Mouse (Mus musculus) MN1 (cell line): ENCODE results near the gene Gna15.
A peak's percentile ranks its signal among the peaks of the same experiment; 100 is the strongest.

ENCODE experiments used
- DNase-seq: peaks from one replicate; pipeline ENCODE4 v3.0.0-alpha.2; 2016; ENCODE audit warnings: low spot score

Gna15 gene

GRCm38 (mm10) chr10:81495616-81496263 is 28.3 kb downstream of the Gna15 start:
- DNase-seq: no peak

- DNase-seq: no peak
Measured at GRCm38 (mm10) chr10:81495151-81495550, 28.9 kb downstream of the Gna15 start.

- DNase-seq: no peak
Measured at GRCm38 (mm10) chr10:81494260-81495041, 29.6 kb downstream of the Gna15 start.

- peak; percentile 38 for DNase-seq
Measured at GRCm38 (mm10) chr10:81493601-81494220, 30.3 kb downstream of the Gna15 start.

GRCm38 (mm10) chr10:81492606-81493240 is 31.3 kb downstream of the Gna15 start:
- DNase-seq: no peak

GRCm38 (mm10) chr10:81491018-81491417 is 33.0 kb downstream of the Gna15 start:
- no peak for DNase-seq

GRCm38 (mm10) chr10:81489941-81490340 is 34.1 kb downstream of the Gna15 start:
- no peak for DNase-seq

GRCm38 (mm10) chr10:81488081-81488480 is 35.9 kb downstream of the Gna15 start:
- DNase-seq: no peak

GRCm38 (mm10) chr10:81486496-81486895 is 37.5 kb downstream of the Gna15 start:
- no peak for DNase-seq

- no peak for DNase-seq
Measured at GRCm38 (mm10) chr10:81485479-81486018, 38.5 kb downstream of the Gna15 start.

GRCm38 (mm10) chr10:81485060-81485449 is 39.0 kb downstream of the Gna15 start:
- peak; percentile 36 for DNase-seq

- DNase-seq: peak; percentile 37
Measured at GRCm38 (mm10) chr10:81484441-81485059, 39.5 kb downstream of the Gna15 start.

- peak; percentile 39 for DNase-seq
Measured at GRCm38 (mm10) chr10:81483983-81484382, 40.0 kb downstream of the Gna15 start.

- peak; percentile 70 for DNase-seq
Measured at GRCm38 (mm10) chr10:81482533-81482889, 41.5 kb downstream of the Gna15 start, which contains the start of gene Celf5. Gene Celf5 (minus strand): TSS chr10:81482709.

- DNase-seq: no peak
Measured at GRCm38 (mm10) chr10:81481605-81482532, 42.2 kb downstream of the Gna15 start.

GRCm38 (mm10) chr10:81474461-81474860 is 49.6 kb downstream of the Gna15 start:
- no peak for DNase-seq

- DNase-seq: no peak
Measured at GRCm38 (mm10) chr10:81473003-81473451, 51.0 kb downstream of the Gna15 start.

GRCm38 (mm10) chr10:81472403-81473002 is 51.5 kb downstream of the Gna15 start:
- DNase-seq: no peak

- DNase-seq: no peak
Measured at GRCm38 (mm10) chr10:81470454-81470853, 53.6 kb downstream of the Gna15 start.

- no peak for DNase-seq
Measured at GRCm38 (mm10) chr10:81469253-81469652, 54.8 kb downstream of the Gna15 start.
